Mouse (Mus musculus) 3134 (cell line): ENCODE measurements at regions not wholly inside any gene's neighbourhood (a gene's known extent, or its start where the extent isn't known, plus 50 kb on each side); places are given as distances from the start of the nearest gene placed in this dataset.
A peak's percentile ranks its signal among the peaks of the same experiment; 100 is the strongest.

ENCODE experiments used
- DNase-seq: peaks from one replicate; pipeline ENCODE4 v3.0.0-alpha.2; 2011; ENCODE audit warnings: low spot score; ENCODE audit not compliant: insufficient read length; ENCODE audit errors: extremely low read depth

DNA sequence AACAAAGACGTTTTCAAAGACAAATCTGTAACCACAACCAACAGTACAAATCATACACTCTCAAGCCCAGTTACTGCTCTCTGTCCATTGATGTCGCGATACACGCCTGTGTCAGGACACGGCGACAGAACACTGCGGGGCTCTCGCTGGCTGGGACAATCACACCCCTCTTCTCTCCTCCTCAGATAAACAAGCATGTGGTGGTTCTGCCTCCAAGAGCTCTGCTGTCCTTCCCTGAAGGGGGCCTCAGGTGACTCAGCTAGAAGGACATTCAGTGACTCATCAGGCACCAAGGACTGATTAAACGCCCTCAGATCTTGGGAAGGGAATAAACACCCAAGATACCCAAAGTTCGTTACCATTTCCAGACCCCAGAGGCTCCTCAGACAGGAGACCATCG lies 74.3 kb upstream of the Il12b start:
- DNase-seq: peak; percentile 47

DNA sequence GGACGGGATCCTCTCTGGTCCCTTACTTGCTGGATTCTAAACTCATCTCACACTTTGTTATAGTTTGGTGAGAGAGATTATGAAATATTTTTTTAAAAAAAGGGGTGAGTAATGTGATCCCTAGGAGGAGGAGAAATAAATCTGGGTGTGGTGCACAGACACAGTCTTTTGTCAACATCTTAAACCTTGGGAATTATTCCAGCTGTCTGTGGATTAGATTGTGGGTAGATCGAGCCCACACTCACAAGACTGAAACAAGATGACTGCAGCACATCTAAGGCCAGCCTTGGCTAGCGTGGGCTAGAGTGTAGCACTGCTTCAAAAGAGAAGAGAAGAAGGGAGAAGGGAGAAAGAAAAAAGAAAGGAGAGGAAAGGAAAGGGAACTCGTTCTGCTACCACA lies 70.4 kb upstream of the Il12b start:
- peak; percentile 52 for DNase-seq

DNA sequence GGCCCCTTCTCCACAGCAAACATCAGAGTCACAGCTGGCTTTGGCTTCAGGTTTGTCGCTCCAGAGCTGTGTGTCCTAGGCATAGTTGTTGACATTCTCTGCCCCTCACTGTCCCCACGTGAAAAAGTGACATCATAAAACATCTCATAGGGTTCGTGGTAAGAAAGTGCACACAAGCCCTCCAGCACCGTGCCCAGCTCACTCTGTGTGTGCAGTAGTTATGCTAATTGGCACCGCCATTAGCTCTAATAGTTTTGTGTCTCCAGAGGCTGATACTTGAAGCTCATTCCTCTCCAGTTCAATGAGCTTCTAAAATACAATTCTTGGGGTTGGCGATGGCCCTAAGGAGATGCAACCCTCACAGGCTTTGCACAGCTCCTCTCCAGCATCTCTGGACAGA lies 69.4 kb upstream of the Il12b start:
- no peak for DNase-seq

DNA sequence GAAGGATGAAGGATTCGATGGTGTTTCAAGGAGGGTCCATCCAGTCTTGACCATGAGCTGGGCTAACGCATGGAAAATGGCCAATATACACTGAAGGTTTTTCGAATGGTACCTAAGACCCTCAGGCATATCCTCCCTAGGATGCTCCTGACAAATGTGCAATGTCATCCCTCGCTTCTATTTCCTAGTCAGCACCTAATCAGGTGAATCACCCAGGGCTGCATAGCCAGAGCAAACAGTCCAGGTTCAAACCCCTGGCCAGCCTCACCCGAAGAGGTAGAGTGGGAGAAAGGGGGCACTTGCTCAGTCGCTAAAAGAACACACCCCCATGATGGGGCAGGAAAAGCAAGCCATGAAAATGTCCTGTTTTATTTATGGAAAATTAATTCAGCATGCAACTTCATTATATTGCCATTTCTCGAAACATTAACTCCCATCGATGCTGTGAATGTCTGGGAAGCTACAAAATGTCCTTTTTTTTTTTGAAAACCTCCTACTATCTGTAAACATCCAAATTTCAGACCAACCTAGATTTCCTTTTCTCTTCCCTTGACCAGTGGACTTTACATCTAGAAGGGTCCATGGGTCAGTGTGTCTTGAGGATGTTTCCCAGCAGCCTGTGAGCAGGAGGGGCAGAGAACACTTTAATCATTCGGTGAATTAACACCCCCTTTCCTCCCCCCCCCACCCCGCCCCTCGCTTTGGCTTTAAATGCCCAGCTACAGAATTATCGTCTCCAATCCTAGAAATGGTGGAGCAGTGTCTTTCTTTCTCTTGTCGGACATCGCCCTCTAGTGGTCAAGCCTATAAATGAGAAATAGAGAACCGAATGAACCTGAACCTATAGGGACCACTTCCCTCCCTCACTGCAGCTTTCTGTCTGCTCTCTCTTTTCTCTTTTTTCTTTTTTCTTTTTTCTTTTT lies 68.8 kb upstream of the Il12b start:
- peak; percentile 28 for DNase-seq

DNA sequence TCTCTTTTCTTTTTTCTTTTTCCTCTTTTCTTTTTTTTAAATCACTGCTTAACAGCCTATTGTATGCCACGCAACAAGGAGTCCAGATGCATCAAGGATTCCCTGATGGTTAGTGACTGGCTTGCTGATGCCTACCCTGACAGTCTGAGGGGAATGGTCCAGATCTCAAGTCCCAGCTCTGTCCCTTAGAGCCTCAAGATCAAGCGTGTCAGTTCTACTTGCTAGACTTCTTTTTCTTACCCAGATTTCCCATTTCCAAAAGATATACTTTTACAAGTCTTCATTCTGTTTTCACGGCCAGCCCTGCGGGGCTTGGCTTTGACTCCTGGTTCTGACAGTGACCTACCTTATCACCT lies 68.1 kb upstream of the Il12b start:
- no peak for DNase-seq

DNA sequence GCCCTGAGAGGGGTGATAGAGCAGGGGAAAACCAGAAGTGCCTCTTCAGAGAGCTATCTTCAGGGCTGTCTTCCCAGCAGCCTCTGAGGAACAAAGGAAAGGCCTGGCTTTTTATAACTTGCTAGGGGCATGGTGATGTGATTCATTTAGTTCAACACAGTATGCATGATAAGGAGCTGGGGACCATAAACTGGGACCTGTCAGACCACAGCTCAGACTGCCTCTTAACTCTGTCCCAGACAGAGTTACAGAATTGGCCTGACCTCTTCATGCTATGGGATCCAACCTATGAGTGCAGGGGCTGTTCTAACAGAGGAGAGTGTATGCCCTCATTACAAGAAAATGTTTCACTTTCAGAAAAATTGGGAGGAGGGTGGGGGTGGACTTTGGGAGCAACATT lies 59.3 kb upstream of the Il12b start:
- no peak for DNase-seq

DNA sequence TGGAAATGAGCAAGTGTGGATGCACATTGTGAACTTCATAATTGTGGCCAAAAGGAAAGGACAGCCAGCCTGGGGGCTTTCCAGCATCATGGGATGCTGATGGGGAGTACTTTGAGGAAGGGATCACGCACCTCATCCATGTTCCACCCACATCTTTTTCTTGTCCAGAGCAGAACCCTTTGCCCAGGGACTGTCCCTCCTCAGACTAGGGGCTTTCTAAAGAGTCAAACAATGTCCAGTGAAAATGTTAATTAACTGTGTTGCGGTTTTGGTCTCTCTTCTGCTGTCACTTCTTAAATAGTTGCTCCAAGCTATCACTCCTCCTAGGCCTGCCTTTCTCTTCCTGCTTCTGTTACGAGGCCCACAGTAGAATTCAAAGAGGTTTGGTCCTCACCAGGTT lies 51.6 kb upstream of the Il12b start:
- no peak for DNase-seq

DNA sequence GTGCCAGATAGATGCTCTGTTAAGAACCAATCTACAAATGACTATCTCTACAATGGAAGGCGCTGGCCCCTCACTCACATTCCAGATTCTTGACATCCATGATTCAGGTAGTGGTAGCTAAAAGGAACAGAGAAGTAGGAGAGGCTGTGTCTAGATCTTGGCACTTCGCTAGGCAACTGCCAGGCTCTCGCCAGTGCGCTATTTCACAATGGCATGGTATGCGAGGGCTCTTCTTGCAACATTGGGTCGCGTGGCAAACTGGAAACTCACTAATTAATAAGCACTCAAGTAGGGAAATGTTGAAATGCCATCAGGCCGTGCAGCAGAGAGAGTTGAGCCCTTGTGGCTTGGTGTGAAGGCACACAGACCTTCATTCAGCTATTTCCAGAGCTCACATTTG lies 50.3 kb upstream of the Il12b start:
- peak; percentile 74 for DNase-seq
